Mouse (Mus musculus) lung, adult 2 months (tissue): ENCODE data around the gene Lgr5.

Experiments used
- CTCF ChIP-seq: fragments of 200-500 bp; IDR thresholded peaks from 2 replicates; pipeline ENCODE4 v1.5.1; 2011; ENCODE audit warnings: mild to moderate bottlenecking, low read length, control low read depth; ENCODE audit not compliant: insufficient read depth
- POLR2A ChIP-seq: fragments of 200-500 bp; IDR thresholded peaks from 2 replicates; pipeline ENCODE4 v1.6.1; 2011; ENCODE audit warnings: low read depth, mild to moderate bottlenecking, control low read depth, low read length, borderline replicate concordance; ENCODE audit errors: extremely low read depth

- TF ChIP-seq CTCF, result no peak
- TF ChIP-seq POLR2A, result no peak
These were observed 102.9 kb downstream of the Lgr5 start for GRCm38 (mm10) chr10:115484660-115485059.
